Mouse (Mus musculus): Measurements from ENCODE around the gene Surf1. TPM values are rescaled to one million over a fixed set of nuclear protein-coding genes. Genes with fewer than 3 reads are reported as not detected.

Gene Surf1
- total RNA-seq (2021) = 10 to 100 TPM; 49.4 to 49.7 TPM

DNA sequence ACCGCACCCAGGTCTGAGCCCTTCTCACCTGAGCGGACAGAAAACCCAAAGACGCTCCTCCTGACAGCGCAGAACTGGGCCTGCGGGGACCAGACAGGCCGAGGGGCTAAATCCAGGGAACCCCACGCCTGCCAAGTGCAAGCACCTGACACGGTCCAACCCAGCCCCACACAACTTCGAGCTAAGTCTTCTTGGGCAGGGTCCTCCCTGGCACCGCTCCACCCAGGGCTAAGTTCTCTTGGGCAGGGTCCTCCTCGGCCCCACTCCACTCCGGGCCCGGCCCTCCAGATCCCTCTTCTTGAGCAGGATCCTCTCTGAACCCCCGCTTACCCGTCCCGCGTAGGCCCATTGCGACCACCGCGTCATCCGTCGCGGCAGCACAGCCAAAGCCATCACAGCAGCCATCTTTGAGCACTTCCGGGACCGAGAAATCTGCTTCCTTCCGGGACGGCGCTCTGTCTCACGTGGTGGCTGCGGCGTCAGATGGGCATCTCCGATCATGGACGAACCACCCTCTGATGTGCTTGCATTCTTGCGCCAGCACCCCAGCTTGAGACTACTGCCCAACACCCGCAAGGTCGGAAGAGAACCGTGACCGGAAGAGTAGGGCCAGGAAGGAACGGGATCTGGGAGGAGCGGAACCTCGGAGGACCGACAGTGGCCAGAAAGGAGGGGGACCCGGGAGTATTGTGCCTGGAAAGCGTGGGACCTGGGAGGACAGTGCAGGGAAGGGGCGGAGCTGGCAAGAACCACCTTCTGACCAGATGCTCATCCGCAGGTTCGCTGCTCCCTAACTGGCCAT is at the start of gene Surf1, which contains the start of gene Surf2:
Gene Surf1, minus strand, starts transcription at position 604 of the 802 bp plus-strand sequence.
Gene Surf2, plus strand, starts transcription at position 441 of the 802 bp plus-strand sequence.
- intact Hi-C loops (cut with DNase I) = loop anchor here (2.0 kb wide), 1 partner anchor 17 kb away; the partner anchor contains the start of gene Surf4
- DNase-seq (ENCODE audit: low spot score) = peak; percentile 67

DNA sequence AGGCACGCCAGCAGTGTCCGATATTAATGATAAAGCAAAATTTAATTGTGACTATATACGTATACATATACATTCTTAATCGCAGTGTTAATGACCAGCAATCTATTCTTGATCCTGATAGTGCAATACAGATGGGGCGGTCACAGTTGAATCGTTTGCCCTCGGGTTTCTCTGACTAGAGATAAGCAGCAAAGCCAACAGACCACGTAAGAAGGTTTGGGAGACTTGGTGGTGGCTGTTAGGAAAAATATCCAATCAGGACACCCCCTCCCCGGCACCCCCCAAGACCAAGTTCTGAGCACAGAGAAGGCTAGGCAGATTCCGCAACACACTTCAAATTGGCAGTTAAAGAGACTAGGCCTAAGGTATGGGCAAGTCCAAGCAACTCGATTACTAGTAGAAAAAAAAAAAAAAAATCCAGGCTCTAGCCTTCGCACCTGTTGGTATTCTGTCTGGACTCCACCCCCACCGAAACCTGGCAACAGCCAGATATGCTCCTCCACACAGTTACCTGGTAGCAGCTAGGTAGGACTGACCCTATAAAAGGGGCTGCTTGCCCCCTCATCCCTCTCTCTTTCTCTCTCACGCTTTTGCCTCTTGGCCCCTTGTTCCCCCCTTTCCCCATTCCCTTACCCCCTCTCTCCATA is 48.5 kb upstream of the Surf1 start:
- no peak for DNase-seq (ENCODE audit: low spot score)
- intact Hi-C loops (cut with DNase I) = loop anchor here (2.0 to 5.0 kb wide), 2 partner anchors 28 to 63 kb away; partner anchors contain the start of gene Surf6

DNA sequence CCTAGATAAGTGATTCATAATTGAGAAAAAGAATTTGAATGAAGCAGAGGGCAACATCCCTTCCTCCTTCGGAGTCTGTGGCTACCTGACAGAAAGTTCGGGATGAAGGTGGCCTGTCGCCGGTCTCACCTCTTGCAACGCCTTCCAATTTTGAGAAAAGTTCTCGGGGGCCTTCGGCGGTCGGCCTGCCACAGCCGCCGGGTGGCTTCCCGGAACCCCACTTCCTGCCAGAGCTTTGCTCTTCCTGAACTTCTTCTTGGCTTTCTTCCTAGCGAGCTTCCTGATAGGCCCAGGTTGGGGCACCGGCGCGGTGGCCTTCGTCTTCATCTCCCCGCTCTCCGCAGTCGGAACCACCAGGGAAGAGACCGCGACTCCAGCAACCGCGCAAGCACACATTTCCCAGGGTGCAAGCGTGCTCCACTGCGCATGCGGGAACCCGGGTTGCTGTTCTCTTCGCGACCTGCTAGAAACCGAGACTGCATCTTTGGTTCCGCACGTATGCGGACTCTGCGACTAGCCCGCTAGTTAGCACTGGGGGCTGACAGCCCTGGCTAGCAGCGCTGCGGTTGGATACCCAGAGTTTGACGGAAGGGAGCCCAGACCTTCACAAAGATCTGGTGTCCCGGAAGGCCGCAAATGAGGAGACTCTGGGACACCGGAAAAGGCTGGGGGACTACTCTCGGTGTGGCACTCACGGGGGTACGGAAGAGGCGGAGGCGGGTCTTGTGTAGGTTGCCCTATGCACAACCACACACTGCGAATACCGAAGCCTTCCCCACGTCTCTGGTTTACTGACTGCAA is 47.8 kb upstream of the Surf1 start, which contains the start of gene Rexo4:
Gene Rexo4, minus strand, starts transcription at position 464 of the 801 bp plus-strand sequence.
- intact Hi-C loops (cut with DNase I) = loop anchor here (2.0 to 5.0 kb wide), 2 partner anchors 27 to 62 kb away; partner anchors contain the start of gene Surf6
- peak; percentile 86 for DNase-seq (ENCODE audit: low spot score)

DNA sequence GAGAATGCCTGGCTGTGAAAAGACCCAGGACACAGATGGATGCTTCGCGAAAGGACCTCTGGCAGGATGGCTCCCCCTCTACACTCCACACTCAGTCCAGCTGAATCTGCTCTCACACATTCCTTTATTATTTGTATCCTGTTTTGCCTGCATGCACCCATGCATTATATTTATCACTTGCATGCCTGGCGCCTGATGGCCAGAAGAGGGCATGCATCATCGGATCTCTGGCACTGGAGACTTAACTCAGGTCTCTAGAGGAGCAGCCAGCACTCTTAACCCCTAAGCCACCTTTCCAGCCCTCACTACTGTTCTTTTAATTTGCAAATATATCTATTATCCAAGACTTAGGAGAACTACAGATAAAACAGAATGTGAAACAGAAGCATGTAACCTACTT is 44.4 kb upstream of the Surf1 start:
- intact Hi-C loops (cut with DNase I) = loop anchor here (5.0 kb wide), 1 partner anchor 58 kb away; the partner anchor contains the start of gene Surf6
- no peak for DNase-seq (ENCODE audit: low spot score)

DNA sequence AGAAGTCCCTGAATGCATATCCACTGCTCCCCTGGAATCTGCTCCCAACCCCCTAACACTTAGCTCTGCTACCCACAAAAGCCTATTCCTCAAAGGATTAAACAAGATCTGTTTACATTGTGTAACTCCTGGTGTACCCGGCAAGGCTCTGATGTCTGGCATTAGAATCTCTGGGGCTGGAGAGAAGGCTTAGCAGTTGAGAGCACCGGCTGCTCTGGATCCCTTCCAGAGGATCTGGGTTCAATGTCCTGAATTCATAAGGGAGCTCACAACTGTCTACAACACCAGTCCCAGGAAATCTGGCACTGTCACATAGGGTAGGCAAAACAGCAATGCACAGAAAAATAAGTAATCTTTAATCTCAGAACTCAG is 41.1 kb upstream of the Surf1 start:
- intact Hi-C loops (cut with DNase I) = no loop called here

DNA sequence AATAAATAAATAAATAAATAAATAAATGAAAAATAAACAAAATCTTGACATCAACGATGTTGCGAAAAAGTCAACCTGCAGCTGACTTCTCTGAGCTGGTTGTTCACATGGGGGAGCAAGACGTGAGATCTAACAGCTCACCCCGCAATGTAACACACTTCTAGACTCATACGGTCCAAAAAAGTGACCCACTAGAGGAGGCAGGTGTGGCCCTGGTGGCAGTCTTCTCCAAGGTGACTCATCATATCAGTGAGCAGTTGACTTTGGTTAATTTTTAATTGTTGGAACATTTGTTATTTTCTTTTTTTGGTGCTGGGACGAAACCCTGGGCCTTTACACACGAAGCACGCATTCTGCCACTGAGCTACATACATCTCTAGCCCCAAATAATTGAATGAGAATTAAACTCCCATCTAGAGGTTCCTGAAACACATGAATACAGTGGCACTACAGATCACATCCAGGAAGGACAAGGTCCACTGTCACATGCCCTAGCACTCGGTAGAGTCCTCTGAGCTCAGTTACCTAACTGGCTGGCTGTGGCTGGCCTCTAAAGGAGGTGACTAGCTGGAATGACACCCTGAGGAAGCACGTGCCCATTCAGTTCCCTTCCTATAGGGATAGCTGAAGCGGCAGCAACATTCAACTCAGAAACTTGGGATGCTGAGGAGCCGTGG is 40.6 kb upstream of the Surf1 start:
- DNase-seq (ENCODE audit: low spot score) = no peak
- intact Hi-C loops (cut with DNase I) = no loop called here

More for the DNA sequence above, 41.1 kb upstream of the Surf1 start:
- no peak for DNase-seq (ENCODE audit: low spot score)

DNA sequence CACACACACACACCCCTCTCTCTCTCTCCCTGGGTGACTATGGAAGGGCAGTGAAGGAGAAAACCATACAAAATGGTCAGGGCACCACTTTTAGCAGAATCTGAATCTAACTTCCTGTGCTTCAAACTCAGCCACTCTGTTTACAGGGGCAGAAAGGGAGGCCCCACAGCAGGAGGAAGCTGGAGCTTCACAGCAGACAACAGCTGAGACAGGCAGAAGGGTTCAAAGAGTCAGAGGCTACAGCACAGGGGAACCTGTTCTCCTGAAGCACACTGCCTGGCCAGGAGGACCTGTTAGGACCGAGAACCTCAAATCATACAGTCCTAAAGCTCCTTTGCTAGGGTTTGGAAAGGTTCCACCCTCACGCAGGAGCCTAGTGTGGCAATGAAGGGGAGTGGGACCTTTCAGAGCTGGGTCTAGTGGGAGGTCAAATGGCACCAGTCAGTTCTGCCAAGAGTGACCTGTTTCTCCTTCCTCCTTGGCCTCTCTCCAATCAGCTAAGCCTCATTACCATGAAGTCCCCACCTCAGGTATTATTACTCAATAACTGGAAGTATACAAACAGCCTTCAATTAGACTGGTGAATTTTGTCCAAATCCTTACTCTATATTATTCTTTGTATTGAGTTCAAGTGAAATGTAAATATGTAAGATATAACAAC is 38.5 kb upstream of the Surf1 start:
- intact Hi-C loops (cut with DNase I) = no loop called here
- DNase-seq (ENCODE audit: low spot score) = no peak

DNA sequence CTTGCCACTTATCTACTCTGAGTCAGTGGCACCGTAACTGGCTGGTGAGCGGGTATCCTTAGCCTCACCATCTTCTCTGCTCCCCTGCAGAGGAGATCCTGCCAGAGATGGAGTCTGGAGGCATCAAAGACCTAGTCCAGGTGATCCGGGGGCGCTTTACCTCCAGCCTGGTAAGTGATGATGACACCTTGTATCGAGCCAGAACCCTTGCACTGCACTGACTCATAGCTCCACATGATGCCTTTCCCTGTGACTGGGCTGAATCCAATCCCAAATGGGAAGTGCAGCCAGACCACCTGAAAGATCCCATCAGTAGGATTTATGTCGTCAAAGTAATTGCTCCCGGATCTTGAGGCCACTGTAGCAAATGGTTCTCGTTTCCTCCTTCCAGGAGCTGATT is 36.5 kb upstream of the Surf1 start:
- no peak for DNase-seq (ENCODE audit: low spot score)
- intact Hi-C loops (cut with DNase I) = no loop called here

DNA sequence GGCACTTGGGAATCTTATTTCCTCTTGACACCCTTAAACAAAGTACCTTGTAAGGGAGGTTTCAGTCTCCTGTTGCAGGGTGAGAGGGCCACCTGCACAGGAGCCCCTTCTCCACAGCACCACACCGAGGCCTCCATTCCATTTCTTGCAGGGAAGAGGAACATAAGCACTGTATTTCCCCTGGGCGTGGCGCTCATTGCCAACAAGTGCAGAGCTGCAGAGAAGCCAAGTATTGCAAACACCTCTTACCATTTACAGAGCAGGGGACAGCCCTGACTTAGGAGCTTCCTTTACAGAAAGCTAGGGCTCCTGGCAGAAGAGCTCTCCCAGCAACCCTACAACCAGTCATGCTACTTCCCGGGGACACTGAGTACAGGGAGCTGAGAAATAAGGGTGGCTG is 35.9 kb upstream of the Surf1 start:
- DNase-seq (ENCODE audit: low spot score) = no peak
- intact Hi-C loops (cut with DNase I) = no loop called here

DNA sequence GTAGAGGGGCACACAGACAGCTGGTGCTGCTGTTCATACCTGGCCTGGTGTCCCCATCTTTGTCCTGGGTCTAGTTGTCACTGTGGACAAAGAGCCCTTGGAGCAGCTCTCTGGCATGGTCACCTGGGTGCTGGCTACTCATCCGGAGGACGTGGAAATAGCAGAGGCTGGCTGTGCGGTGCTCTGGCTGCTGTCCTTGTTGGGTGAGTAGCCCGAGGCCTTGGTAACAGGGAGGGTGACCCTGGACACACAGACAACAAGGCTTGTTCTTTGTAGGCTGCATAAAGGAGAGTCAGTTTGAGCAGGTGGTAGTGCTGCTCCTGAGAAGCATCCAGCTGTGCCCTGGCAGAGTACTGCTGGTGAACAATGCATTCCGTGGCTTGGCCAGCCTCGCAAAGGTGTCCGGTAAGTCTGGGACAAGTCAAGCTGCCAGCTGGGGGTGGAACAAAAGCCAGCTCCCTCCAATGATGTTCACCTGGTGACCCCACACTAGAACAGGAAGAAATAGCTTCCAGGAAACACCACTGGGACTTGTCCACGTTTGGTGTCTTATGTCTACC is 35.1 kb upstream of the Surf1 start:
- intact Hi-C loops (cut with DNase I) = no loop called here
- no peak for DNase-seq (ENCODE audit: low spot score)

DNA sequence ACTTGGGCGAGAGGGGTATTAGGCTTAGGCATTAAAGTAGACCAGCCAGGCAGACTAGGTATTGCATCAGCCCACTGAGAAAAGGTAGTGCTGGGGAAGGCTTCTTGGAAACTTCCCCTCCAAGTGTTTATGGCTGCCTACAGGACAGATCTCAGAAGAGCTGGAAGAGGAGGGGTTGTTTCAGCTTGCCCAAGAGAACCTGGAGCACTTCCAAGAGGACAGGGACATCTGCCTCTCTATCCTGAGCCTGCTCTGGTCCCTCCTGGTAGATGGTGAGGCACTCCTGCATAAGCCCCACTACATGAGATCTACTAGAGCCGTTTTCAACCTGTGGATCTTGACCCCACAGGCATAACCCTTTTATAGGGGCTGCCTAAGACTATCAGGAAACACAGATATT is 34.1 kb upstream of the Surf1 start:
- no peak for DNase-seq (ENCODE audit: low spot score)
- intact Hi-C loops (cut with DNase I) = no loop called here

DNA sequence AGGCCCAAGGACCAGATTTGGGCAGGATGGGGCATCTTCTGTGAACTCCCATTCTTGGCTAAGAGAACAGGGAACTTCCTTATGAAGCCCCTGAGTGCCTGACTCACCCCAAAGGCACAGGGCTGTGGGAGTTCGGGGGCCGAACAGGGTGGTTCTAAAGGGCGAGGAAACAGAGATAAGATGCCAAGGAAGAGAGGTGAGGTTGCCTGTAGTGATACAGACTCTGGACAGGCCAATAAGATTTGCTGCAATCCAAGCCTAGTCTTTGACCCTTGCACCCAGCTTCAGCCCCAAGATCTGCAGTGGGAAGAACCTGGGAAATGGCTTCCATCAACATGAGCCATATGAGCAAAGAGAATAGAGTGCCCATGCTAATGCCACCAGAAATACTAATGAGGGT is 26.9 kb upstream of the Surf1 start:
- intact Hi-C loops (cut with DNase I) = no loop called here
- DNase-seq (ENCODE audit: low spot score) = no peak

DNA sequence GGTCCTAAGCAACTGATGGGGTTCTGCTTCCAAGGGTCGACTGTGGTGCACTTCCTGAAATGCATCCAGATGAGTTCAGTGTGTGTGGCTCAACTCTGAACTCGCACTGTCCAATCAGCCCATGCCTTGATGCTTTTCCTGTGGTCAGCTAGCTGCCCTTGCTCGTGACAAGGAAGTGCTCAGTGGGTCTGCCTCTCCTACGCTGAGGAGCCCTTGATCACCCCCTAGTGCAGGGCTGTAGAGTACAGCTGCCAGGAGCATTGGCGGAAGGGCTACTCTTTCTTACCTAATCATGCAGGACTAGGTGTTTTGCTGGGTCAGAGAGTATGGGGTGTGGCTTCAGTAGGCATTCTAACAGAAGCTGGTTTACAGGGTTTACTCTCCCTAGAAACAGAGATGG is 25.2 kb upstream of the Surf1 start:
- no peak for DNase-seq (ENCODE audit: low spot score)
- intact Hi-C loops (cut with DNase I) = no loop called here

DNA sequence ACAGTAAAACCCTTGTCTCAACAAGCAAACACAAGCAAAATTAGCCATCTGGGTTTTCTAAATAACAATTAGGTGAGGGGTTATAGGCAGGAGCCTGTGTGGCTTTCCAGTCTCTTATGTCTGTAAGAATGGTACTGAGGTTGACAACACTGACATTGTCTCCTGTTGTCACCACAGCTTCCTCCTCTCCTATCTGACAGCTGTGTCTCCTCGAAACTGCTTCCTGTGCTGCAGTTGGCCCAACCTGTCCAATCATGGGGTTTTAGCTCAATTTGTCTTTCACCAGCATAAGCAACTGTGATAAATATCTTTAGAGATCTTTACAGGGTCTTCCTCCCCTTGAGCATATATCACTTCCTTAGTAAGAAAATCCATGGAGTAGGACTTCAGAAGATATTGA is 20.1 kb upstream of the Surf1 start:
- no peak for DNase-seq (ENCODE audit: low spot score)
- intact Hi-C loops (cut with DNase I) = loop anchor here (2.0 kb wide), 1 partner anchor 28 kb away; the partner anchor contains the start of gene Rexo4

DNA sequence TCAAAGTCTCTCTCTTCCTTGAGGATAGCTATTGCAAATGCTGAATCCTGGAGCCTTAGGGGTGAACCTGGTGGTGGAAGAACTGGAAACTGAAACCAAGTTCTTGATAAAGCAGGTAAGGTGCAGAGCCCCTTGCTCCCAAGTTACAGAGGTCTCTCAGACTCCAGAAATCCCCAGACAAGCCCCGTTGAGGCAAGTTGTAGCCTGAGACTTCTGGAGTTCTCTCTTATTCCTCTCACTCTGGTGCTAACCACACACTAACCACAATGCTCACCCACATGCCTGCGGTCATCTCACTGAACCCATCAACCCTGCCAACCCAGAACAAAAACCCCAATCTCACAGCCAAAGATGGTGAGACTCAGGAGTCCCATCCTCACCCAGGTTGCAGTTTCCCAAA is 19.0 kb upstream of the Surf1 start:
- no peak for DNase-seq (ENCODE audit: low spot score)
- intact Hi-C loops (cut with DNase I) = no loop called here

DNA sequence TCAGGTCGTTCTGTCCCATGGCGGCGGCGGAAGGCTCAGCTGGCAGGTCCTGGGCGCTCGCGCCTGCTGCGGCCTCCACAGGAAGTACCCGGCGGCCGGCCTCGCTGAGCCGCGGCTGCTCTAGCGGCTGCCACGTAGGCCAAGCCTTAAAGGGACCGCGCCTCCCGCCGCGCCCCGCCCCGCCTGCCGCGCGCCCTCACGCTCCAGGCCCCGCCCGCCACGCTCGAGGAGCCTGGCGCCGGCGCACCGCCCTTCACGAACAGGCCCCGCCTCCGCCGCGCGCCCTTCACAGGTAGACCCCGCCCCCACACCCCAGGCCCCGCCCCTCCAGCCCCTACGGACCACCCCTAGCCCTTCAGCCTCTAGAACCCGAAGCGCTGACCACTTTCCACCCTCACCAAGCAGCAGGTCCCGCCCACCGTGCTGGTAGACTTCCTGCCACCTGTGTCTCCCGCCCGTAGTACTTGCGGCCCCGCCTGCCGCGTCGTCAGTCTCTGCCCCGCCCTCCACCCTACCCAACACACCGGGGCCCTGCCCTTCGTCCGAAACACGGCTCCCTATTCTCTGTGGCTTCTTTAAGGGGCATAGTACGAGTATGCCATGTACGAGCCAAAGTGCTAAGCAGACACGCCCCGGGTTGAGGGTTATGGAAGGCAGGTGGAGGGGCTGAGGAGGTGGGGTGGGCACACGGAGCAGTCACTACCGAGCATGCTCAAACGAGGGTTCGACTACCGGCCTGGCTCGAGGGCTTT is 17.1 kb upstream of the Surf1 start, which contains the start of the genes Surf4 and Stkld1:
Gene Surf4, minus strand, starts transcription at position 625 of the 752 bp plus-strand sequence.
Gene Stkld1, plus strand, starts transcription at position 744 of the 752 bp plus-strand sequence.
- peak; percentile 86 for DNase-seq (ENCODE audit: low spot score)
- intact Hi-C loops (cut with DNase I) = loop anchor here (2.0 to 5.0 kb wide), 3 partner anchors 17 to 304 kb away; partner anchors contain the start of genes Surf1 and Surf2

DNA sequence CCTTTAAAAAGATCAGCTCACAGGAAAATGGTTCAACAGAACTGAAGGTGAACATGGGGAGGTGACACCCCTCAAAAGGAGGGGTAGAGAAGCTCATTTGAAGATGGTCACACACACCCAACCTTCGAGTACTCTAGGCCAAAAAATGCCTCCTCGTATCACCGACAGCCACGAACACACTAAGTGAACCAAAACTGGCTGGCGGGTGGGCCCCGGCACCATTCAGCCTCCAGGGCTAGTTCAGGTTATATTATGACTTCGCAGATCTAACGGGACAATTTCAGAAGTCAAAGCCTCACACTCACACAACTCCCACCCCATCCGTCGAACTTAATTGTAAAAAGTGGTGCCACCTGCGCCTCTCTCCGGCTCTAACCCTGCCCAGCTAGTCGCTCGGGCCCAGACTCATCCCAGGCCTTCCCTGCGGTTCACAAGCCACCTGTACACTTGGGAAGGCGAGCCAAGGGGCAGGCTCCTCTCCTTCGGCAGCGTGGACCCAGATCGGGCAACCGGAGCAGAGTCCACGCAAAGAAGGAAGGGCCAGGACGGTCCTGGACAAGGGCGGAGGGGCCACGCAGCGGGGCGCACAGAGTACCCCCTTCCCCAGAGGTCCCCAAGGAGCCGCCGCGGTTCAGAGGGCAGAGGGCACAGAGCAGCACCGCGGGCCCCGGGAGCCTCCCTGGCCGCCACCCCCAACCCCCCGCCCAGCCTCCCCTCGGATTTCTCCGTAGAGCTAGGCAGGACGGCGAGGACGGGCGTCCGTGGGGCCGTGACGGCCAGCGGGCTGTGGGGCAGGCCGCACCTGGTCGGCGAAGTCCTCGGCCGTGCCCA is 16.4 kb upstream of the Surf1 start:
- intact Hi-C loops (cut with DNase I) = loop anchor here (2.0 to 5.0 kb wide), 3 partner anchors 16 to 305 kb away; partner anchors contain the start of genes Surf1 and Surf2
- DNase-seq (ENCODE audit: low spot score) = no peak
